Mouse (Mus musculus) liver, postnatal 0 days (tissue): ENCODE measurements around the gene Gm26566.

Experiments
- CTCF ChIP-seq: sonication (generic); IDR thresholded peaks from 2 replicates; pipeline ENCODE4 v1.5.1; 2016; ENCODE audit warnings: antibody characterized with exemption, low read depth
- EP300 ChIP-seq: IDR thresholded peaks from 2 replicates; pipeline ENCODE4 v1.6.1; 2016; ENCODE audit warnings: antibody characterized with exemption, low read depth, mild to moderate bottlenecking

GRCm38 (mm10) chr4:88692537-88692936, 29.1 kb upstream of the Gm26566 start:
- TF ChIP-seq CTCF, result no peak
- TF ChIP-seq EP300, result no peak
